Mouse (Mus musculus) CH12.LX (cell line): ENCODE measurements around the gene Serpina12. TPM values are rescaled to one million over a fixed set of nuclear protein-coding genes. Genes with fewer than 3 reads are reported as not detected.

Experiments used
- DNase-seq: peaks from one replicate; pipeline ENCODE4 v3.0.0-alpha.2; 2013; ENCODE audit errors: extremely low read depth
- H3K27ac ChIP-seq: 2 replicates; pipeline ENCODE4 v1.5.1; 2012; ENCODE audit warnings: low read depth, mild to moderate bottlenecking, control low read depth, moderate library complexity; ENCODE audit not compliant: insufficient read depth
- H3K27me3 ChIP-seq: replicated peaks from 2 replicates; pipeline ENCODE3; 2012; ENCODE audit warnings: inconsistent platforms
- H3K36me3 ChIP-seq, 2 experiments: replicated peaks in 1 of 2; 2 replicates each; pipeline versions ENCODE3 to v1.6.1; 2012; ENCODE audit warnings: inconsistent platforms in 1 of 2, low read length in 1 of 2, mild to moderate bottlenecking in 1 of 2, mixed read lengths in 1 of 2, moderate library complexity in 1 of 2; ENCODE audit not compliant: control insufficient read depth in 1 of 2, insufficient read depth in 1 of 2
- H3K4me1 ChIP-seq, 2 experiments: 2 replicates each; pipeline ENCODE4 v1.6.1; 2012; ENCODE audit warnings: inconsistent platforms in 1 of 2, moderate library complexity in 1 of 2; ENCODE audit not compliant: insufficient read depth in 2 of 2, control insufficient read depth in 1 of 2
- H3K4me2 ChIP-seq: 2 replicates; pipeline ENCODE4 v1.6.1; 2012; ENCODE audit warnings: low read depth, mild to moderate bottlenecking, control low read depth; ENCODE audit not compliant: poor library complexity, insufficient read depth, severe bottlenecking
- H3K4me3 ChIP-seq, 3 experiments: fragments of 150-350 bp in 1 of 3; sonication (generic) in 1 of 3; replicated peaks in 1 of 3; 2 replicates each; pipeline versions ENCODE3 to v1.5.1; 2011 to 2012; ENCODE audit warnings: low read depth in 2 of 3, low read length in 2 of 3, mild to moderate bottlenecking in 2 of 3, moderate library complexity in 2 of 3, control low read depth in 1 of 3, improper control_type of control experiment in 1 of 3, inconsistent platforms in 1 of 3, mixed read lengths in 1 of 3; ENCODE audit not compliant: poor library complexity in 1 of 3
- H3K79me2 ChIP-seq: replicated peaks from 2 replicates; pipeline ENCODE4 v1.6.1; 2012; ENCODE audit warnings: mild to moderate bottlenecking, moderate library complexity; ENCODE audit not compliant: control insufficient read depth, poor library complexity, insufficient read depth, severe bottlenecking; ENCODE audit errors: extremely low read depth
- H3K9ac ChIP-seq: 2 replicates; pipeline ENCODE4 v1.6.1; 2012; ENCODE audit warnings: low read depth, mild to moderate bottlenecking, control low read depth, moderate library complexity; ENCODE audit not compliant: insufficient read depth
- H3K9me3 ChIP-seq: replicated peaks from 2 replicates; pipeline ENCODE3; 2012; ENCODE audit warnings: low read length, inconsistent platforms, mixed read lengths
- BHLHE40 ChIP-seq: IDR thresholded peaks from 2 replicates; pipeline ENCODE4 v1.6.1; 2011; ENCODE audit warnings: mild to moderate bottlenecking, low read depth, low read length, improper control_type of control experiment
- CHD1 ChIP-seq: IDR thresholded peaks from 2 replicates; pipeline ENCODE4 v1.6.1; 2012; ENCODE audit warnings: low read depth, low read length, improper control_type of control experiment, inconsistent platforms
- CHD2 ChIP-seq: IDR thresholded peaks from 2 replicates; pipeline ENCODE4 v1.6.1; 2011; ENCODE audit warnings: low read length, improper control_type of control experiment
- ELF1 ChIP-seq: IDR thresholded peaks from 2 replicates; pipeline ENCODE4 v1.6.1; 2014; ENCODE audit warnings: low read depth, mild to moderate bottlenecking, inconsistent platforms, low read length, improper control_type of control experiment
- EP300 ChIP-seq: IDR thresholded peaks from 2 replicates; pipeline ENCODE4 v1.6.1; 2011; ENCODE audit warnings: low read length, improper control_type of control experiment
- ETS1 ChIP-seq: conservative IDR thresholded peaks from 2 replicates; pipeline ENCODE4 v1.6.1; 2012; ENCODE audit warnings: low read depth, mild to moderate bottlenecking, inconsistent platforms, low read length, improper control_type of control experiment, moderate library complexity
- HCFC1 ChIP-seq: IDR thresholded peaks from 2 replicates; pipeline ENCODE4 v1.6.1; 2012; ENCODE audit warnings: low read depth, mild to moderate bottlenecking, inconsistent platforms, low read length, improper control_type of control experiment
- IRF4 ChIP-seq: IDR thresholded peaks from 2 replicates; pipeline ENCODE4 v1.6.1; 2014; ENCODE audit warnings: low read depth, mild to moderate bottlenecking, inconsistent platforms, low read length, improper control_type of control experiment
- JUN ChIP-seq: IDR thresholded peaks from 2 replicates; pipeline ENCODE4 v1.6.1; 2011; ENCODE audit warnings: low read depth, mild to moderate bottlenecking, low read length, improper control_type of control experiment, moderate library complexity; ENCODE audit not compliant: insufficient read depth
- MAFK ChIP-seq: IDR thresholded peaks from 2 replicates; pipeline ENCODE4 v1.6.1; 2011; ENCODE audit warnings: low read length, improper control_type of control experiment; ENCODE audit not compliant: insufficient replicate concordance
- MAX ChIP-seq: IDR thresholded peaks from 2 replicates; pipeline ENCODE4 v1.6.1; 2011; ENCODE audit warnings: low read length, improper control_type of control experiment
- MAZ ChIP-seq: IDR thresholded peaks from 2 replicates; pipeline ENCODE4 v1.6.1; 2012; ENCODE audit warnings: low read depth, mild to moderate bottlenecking, inconsistent platforms, low read length, improper control_type of control experiment, moderate library complexity
- MEF2A ChIP-seq: IDR thresholded peaks from 2 replicates; pipeline ENCODE4 v1.6.1; 2014; ENCODE audit warnings: low read depth, mild to moderate bottlenecking, inconsistent platforms, low read length, improper control_type of control experiment, borderline replicate concordance
- MXI1 ChIP-seq: IDR thresholded peaks from 2 replicates; pipeline ENCODE4 v1.6.1; 2011; ENCODE audit warnings: mild to moderate bottlenecking, low read depth, low read length, improper control_type of control experiment
- MYC ChIP-seq: IDR thresholded peaks from 2 replicates; pipeline ENCODE4 v1.6.1; 2011; ENCODE audit warnings: low read depth, mild to moderate bottlenecking, improper control_type of control experiment, low read length
- NRF1 ChIP-seq: IDR thresholded peaks from 2 replicates; pipeline ENCODE4 v1.6.1; 2014; ENCODE audit warnings: low read depth, mild to moderate bottlenecking, inconsistent platforms, low read length, improper control_type of control experiment, moderate library complexity
- PAX5 ChIP-seq: IDR thresholded peaks from 2 replicates; pipeline ENCODE4 v1.6.1; 2012; ENCODE audit warnings: low read length, inconsistent platforms, mixed read lengths
- RAD21 ChIP-seq: IDR thresholded peaks from 2 replicates; pipeline ENCODE4 v1.6.1; 2011; ENCODE audit warnings: low read depth, mild to moderate bottlenecking, low read length, improper control_type of control experiment, moderate library complexity
- RCOR1 ChIP-seq: conservative IDR thresholded peaks from 2 replicates; pipeline ENCODE4 v1.6.1; 2012; ENCODE audit warnings: low read depth, mild to moderate bottlenecking, inconsistent platforms, low read length, improper control_type of control experiment
- SIN3A ChIP-seq: IDR thresholded peaks from 2 replicates; pipeline ENCODE4 v1.6.1; 2012; ENCODE audit warnings: low read length, improper control_type of control experiment, inconsistent platforms
- TCF12 ChIP-seq: IDR thresholded peaks from 2 replicates; pipeline ENCODE4 v1.6.1; 2014; ENCODE audit warnings: low read depth, mild to moderate bottlenecking, inconsistent platforms, low read length, improper control_type of control experiment
- UBTF ChIP-seq: IDR thresholded peaks from 2 replicates; pipeline ENCODE4 v1.6.1; 2012; ENCODE audit warnings: low read depth, mild to moderate bottlenecking, inconsistent platforms, low read length, improper control_type of control experiment, moderate library complexity
- ZMIZ1 ChIP-seq: IDR thresholded peaks from 2 replicates; pipeline ENCODE4 v1.6.1; 2012; ENCODE audit warnings: low read depth, mild to moderate bottlenecking, inconsistent platforms, low read length, improper control_type of control experiment
- dilution Hi-C: fragments of 300-500 bp; cut with MboI; formaldehyde crosslinking; loops from 2 replicates; pipeline ENCODE4 v1.14.3; 2020; ENCODE audit warnings: low sequenced_read_pairs; ENCODE audit not compliant: extremely low pct_unique_long_range_greater_than_20kb, extremely low pct_ligation_motif_present
- in situ Hi-C: fragments of 300-500 bp; cut with MboI; formaldehyde crosslinking; loops from 3 replicates; pipeline ENCODE4 v1.14.3; 2019; ENCODE audit warnings: low sequenced_read_pairs, low pct_ligation_motif_present, low pct_unique_long_range_greater_than_20kb, mixed read lengths
- polyA plus RNA-seq: library from polyadenylated mRNA; unstranded; fragments of >175 nt; gene quantifications from 2 replicates; pipeline ENCODE4 v1.2.1, GENCODE M21; 2012; ENCODE audit warnings: low read depth; ENCODE audit not compliant: insufficient read length
- total RNA-seq, 2 experiments: library from RNA; depleted of rRNA; stranded (reverse); fragments of 300-350 nt in 1 of 2; fragments of >200 nt in 1 of 2; gene quantifications; 2 replicates each; pipeline ENCODE4 v1.2.3; 2012 to 2014

Gene Serpina12
- total and polyA plus RNA-seq, 3 experiments = 0.09 TPM; not detected in 2

DNA sequence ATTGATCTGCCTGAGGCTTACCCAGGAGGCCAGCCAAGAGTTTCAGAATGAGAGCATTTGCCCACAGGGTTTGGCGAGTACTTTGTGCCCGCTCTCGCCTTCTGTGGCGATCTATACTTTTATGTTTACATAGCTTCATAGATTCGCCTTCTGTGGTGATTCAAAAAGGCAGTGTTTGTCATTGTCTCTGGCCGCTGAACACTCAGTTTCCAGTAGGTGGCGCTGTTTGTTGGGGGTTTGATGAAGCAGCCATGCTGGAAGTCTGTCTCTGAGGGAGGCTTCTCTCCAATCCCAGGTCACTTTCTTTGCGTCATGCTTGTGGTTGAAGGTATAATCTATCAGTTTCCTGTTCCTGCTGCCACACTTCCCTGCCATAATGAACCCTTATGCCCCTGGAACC, 22.0 kb upstream of the Serpina12 start (continued):
- no peak for TF ChIP-seq ZMIZ1
- TF ChIP-seq ELF1 = no peak

DNA sequence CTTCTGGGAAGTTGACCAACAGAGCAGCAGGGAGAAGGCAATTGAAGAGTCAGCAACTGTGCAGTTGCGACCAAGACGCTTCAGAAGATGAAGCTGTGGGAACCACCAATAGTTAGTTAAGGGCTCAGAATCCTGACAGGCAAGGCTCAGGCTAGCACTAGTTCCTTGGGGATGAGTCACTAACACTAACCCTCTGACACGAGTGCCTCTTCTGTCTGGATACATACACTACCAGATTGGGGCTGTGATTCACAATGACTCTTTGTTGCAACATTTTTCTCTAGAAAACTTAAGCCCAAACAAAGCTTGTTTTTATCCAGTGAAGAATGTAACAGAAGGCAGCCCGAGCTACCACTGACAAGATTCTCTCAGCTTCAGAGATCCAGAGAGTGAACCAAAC, 20.8 kb upstream of the Serpina12 start:
- DNase-seq = no peak
- H3K4me2 ChIP-seq = no peak overlapping the region
- in situ Hi-C loops (loop anchor here (5.0 kb wide), 1 partner anchor 68 kb away; no protein-coding TSS in a partner anchor), dilution Hi-C loops (no loop called here)
- H3K36me3 ChIP-seq = no peaks in the 10 kb centered on the region
- H3K9me3 ChIP-seq = no peaks in the 10 kb centered on the region
- H3K79me2 ChIP-seq = no peaks in the 10 kb centered on the region
- peaks cover 1% of the 10 kb centered on the region for H3K27me3 ChIP-seq
- peaks cover 18 to 76% of the 10 kb centered on the region in 2 experiments for H3K4me1 ChIP-seq
- H3K9ac ChIP-seq = no peak overlapping the region
- TF ChIP-seq UBTF (no peak), EP300 (no peak), ELF1 (no peak), HCFC1 (no peak), NRF1 (no peak), TCF12 (no peak), RAD21 (no peak)
- H3K4me3 ChIP-seq = no peak overlapping the region
- no peak overlapping the region for H3K27ac ChIP-seq

DNA sequence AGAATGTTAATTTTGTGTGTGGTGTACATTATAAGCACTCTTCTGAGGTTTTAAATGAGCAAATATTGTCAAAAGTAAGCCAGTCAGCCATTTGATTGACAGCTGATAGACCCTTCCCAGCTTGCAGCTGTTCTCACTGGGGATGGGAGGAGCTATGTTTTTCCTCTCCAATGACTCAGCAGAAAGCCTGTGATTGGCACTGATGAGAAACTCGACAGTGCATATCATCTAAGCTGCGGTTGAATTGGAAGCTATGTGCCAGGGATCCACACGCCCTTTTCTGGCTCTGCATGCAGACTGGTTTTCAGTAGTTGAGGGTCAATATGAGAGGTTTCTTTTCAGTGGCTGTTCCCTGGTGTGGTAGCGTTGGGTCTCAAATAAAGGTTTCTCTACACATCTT, 20.3 kb upstream of the Serpina12 start:
- H3K36me3 ChIP-seq = no peaks in the 10 kb centered on the region
- no peak overlapping the region for H3K4me3 ChIP-seq
- in situ Hi-C loops (loop anchor here (5.0 kb wide), 1 partner anchor 67 kb away; no protein-coding TSS in a partner anchor), dilution Hi-C loops (no loop called here)
- peak; percentile 62 for DNase-seq
- no peaks in the 10 kb centered on the region for H3K9me3 ChIP-seq
- H3K4me1 ChIP-seq = peaks cover 18 to 80% of the 10 kb centered on the region in 2 experiments
- H3K79me2 ChIP-seq = no peaks in the 10 kb centered on the region
- H3K27me3 ChIP-seq = no peaks in the 10 kb centered on the region
- H3K9ac ChIP-seq = no peak overlapping the region
- H3K4me2 ChIP-seq = no peak overlapping the region
- TF ChIP-seq MAFK (peak; percentile 73; the same call in 1 of the 2 replicates), RCOR1 (no peak)
- no peak overlapping the region for H3K27ac ChIP-seq

DNA sequence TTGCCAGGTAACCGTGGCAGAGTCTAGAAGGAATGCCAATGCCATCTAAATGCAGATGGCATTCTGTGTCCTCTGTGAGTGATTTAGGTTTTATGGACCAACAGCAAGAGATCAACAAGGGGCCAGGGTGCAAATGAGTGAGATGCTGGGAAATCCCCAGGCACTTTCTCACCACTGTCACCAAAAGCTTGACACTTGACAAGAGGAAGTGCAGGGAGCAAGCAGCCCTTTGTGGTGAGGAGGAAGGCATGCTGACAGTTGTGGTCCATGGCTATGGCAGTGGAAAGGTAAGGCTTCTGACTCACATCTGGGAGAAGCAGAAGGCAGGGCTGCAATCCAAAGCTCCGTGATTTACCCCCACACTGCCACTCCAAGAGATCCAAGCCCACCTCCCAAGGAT, 17.6 kb upstream of the Serpina12 start:
- Histone ChIP-seq H3K4me1 (peaks cover 23 to 78% of the 10 kb centered on the region in 2 experiments), H3K9me3 (no peaks in the 10 kb centered on the region), H3K27ac (no peak overlapping the region), H3K9ac (no peak overlapping the region), H3K4me2 (peak overlapping the region; percentile 72), H3K79me2 (no peaks in the 10 kb centered on the region), H3K4me3 (no peak overlapping the region), H3K27me3 (no peaks in the 10 kb centered on the region), H3K36me3 (no peaks in the 10 kb centered on the region)
- in situ Hi-C loops = loop anchor here (5.0 kb wide), 1 partner anchor 65 kb away; no protein-coding TSS in a partner anchor
- dilution Hi-C loops = no loop called here
- DNase-seq = peak; percentile 81
- TF ChIP-seq CHD1 = no peak
- TF ChIP-seq IRF4 = peak; percentile 51
- peak; percentile 79 for TF ChIP-seq ETS1
- peak; percentile 23; the same call in 1 of the 2 replicates for TF ChIP-seq HCFC1
- TF ChIP-seq MAX = peak; percentile 71; the same call in 1 of the 2 replicates
- peak; percentile 44; the same call in 1 of the 2 replicates for TF ChIP-seq TCF12
- peak; percentile 77 for TF ChIP-seq SIN3A
- peak; percentile 84 for TF ChIP-seq EP300
- peak; percentile 75 for TF ChIP-seq MXI1
- TF ChIP-seq MEF2A = peak; percentile 62; the same call in 1 of the 2 replicates
- no peak for TF ChIP-seq JUN
- TF ChIP-seq CHD2 = no peak
- TF ChIP-seq RCOR1 = 0 out of 2 replicates have a peak, but pooled peaks have one; percentile 14
- no peak for TF ChIP-seq PAX5
- peak; percentile 72; the same call in 1 of the 2 replicates for TF ChIP-seq MYC
- TF ChIP-seq ELF1 = peak; percentile 61
- TF ChIP-seq MAZ = no peak
- peak; percentile 68; the same call in 1 of the 2 replicates for TF ChIP-seq BHLHE40
- TF ChIP-seq, all 38 proteins: peak for 13
